Mouse (Mus musculus): ENCODE results near the gene D17H6S53E. TPM values are rescaled to one million over a fixed set of nuclear protein-coding genes. Genes with fewer than 3 reads are reported as not detected.
A peak's percentile ranks its signal among the peaks of the same experiment; 100 is the strongest.

The D17H6S53E gene
- total and polyA plus RNA-seq, 2 experiments from 2014 or later, result 17.3 to 22.3 TPM

DNA sequence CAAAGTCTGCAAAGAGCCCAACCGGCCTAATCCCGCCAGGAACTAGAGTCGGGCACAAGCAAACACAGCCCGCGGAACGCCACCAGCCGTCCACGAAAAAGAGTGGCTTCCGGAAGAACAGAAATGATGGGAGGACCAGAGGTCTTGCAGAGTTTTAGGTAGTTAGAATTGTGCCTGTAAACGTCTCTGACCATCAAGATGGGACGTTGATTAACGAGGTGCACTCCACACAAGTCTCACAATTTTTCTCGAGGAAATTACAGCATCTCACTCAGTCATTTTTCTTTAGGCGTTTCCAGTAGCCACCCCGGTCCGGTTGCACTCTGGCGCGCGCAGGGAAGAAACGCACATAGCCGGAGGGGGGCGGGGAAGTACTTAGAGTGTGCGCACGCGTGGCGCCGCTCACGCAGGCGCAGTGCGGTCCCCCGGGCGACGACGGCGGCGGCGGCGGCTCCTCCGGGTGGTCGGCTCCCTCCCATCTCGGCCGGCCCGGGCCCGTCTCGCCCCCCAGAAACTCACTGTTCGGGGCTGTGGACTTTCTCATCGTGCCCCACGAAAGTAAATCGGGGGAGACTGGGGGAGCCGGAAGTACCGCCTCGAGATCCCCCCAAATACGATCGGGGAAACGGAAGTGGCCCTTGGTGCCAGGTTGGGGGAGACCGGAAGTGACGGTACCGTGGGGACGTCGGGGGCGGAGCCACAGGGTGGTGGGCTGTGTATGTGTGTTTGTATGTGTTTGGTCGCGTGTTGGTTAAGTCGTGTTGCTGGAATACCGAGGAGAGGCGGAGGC lies 8.8 kb downstream of the D17H6S53E start, which contains the start of gene Bag6:
Gene Bag6 (plus strand): TSS at position 378 of the 790 bp plus-strand sequence.
- DNase-seq (ENCODE audit: low spot score) (peak; percentile 95), ATAC-seq (ENCODE audit: insufficient read depth, low read depth) (peak; percentile 95)
- WGBS, result under 1% methylated on average over 66 of the region's 66 CpGs
- peak; percentile 95 for TF ChIP-seq EP300 (IDR thresholded peaks at IDR 0.05; ENCODE audit: low read depth)
- TF ChIP-seq CTCF (IDR thresholded peaks at IDR 0.05; ENCODE audit: low read depth), result no peak
- Histone ChIP-seq H3K27ac (ENCODE audit: low read depth) (peak within 1 kb of the TSS; percentile 96), H3K27me3 (ENCODE audit: control insufficient read depth, insufficient read depth, low read length) (no peaks in the 10 kb centered on the region), H3K4me3 (ENCODE audit: low read depth, low read length) (peak within 1 kb of the TSS; percentile 84), H3K36me3 (replicated peaks; ENCODE audit: control insufficient read depth, insufficient read depth, low read length) (peaks cover 23% of the 10 kb centered on the region), H3K4me1 (ENCODE audit: control insufficient read depth, insufficient read depth) (no peaks in the 10 kb centered on the region; the same call in 1 of the 2 replicates), H3K4me2 (ENCODE audit: low read depth, low read length) (peak within 1 kb of the TSS; percentile 77), H3K9me3 (replicated peaks; ENCODE audit: control insufficient read depth, low read length) (no peaks in the 10 kb centered on the region), H3K9ac (replicated peaks; ENCODE audit: low read depth, low read length) (peak within 1 kb of the TSS; percentile 80)

DNA sequence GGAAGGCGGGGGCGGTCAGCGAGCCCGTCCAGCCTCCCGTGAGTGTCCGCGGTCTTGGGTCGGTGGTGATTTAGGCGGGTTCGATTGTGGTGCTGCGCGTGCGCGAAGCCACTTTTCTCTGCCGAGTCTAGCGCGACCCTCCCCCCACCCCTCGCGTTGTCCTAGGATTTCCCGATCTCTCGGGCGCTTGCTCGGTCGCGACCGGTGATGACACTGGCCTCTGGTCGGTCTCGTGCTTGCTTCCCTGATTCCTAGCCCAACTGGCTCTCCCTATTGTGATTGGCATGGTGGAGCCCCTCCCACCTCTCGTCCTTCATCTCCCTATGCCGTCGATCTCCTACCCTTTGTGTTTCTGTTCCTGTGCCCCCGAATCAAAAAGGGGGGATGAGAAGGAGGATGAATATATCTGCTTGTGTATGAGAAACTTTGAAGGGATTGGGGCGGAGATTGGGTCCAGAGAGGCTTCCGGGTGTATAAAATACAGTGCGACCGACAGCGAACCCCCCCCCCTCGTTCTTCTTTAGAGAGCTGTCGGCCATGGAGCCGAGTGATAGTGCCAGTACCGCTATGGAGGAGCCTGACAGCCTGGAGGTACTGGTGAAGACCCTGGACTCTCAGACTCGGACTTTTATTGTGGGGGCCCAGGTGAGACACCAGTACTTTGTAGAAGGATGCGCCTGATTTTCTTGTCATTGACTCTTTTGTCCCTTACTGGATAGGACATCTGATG lies 9.6 kb downstream of the D17H6S53E start:
- Histone ChIP-seq H3K4me2 (ENCODE audit: low read depth, low read length) (peak overlapping the region; percentile 77), H3K27me3 (ENCODE audit: control insufficient read depth, insufficient read depth, low read length) (no peaks in the 10 kb centered on the region), H3K4me3 (ENCODE audit: low read depth, low read length) (peak overlapping the region; percentile 84), H3K4me1 (ENCODE audit: control insufficient read depth, insufficient read depth) (no peaks in the 10 kb centered on the region; the same call in 1 of the 2 replicates), H3K36me3 (replicated peaks; ENCODE audit: control insufficient read depth, insufficient read depth, low read length) (peaks cover 26% of the 10 kb centered on the region), H3K27ac (ENCODE audit: low read depth) (peak overlapping the region; percentile 96), H3K9ac (replicated peaks; ENCODE audit: low read depth, low read length) (peak overlapping the region; percentile 80), H3K9me3 (replicated peaks; ENCODE audit: control insufficient read depth, low read length) (no peaks in the 10 kb centered on the region)
- DNase-seq (ENCODE audit: low spot score), result peak; percentile 83
- WGBS, result under 1% methylated on average over 42 of the region's 43 CpGs
- ATAC-seq (ENCODE audit: insufficient read depth, low read depth), result peak; percentile 45
- TF ChIP-seq EP300 (IDR thresholded peaks at IDR 0.05; ENCODE audit: low read depth) (no peak; the same call in 1 of the 2 replicates), CTCF (IDR thresholded peaks at IDR 0.05; ENCODE audit: low read depth) (no peak)

DNA sequence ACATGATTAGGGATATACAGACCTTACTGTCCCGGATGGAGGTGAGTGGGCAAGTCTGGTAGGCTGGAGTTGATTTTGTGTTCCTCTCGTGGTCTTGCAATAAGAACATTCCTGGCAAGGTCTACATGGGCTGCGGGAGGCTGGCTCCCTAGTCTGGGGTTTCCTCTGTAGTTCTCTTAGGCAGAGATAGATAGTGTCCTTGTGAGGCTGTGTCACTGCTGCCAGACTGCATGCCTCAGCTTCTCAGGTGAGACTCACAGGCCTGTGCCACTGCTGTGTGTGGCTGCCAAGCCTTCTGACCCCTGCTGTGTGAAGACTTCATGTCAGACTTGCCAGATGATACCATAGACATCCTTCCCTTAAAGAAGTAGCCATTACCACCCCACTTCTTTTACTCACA lies 13.1 kb downstream of the D17H6S53E start:
- Histone ChIP-seq H3K27me3 (ENCODE audit: control insufficient read depth, insufficient read depth, low read length) (no peaks in the 10 kb centered on the region), H3K9ac (replicated peaks; ENCODE audit: low read depth, low read length) (no peak overlapping the region), H3K36me3 (replicated peaks; ENCODE audit: control insufficient read depth, insufficient read depth, low read length) (peaks cover 61% of the 10 kb centered on the region), H3K4me1 (ENCODE audit: control insufficient read depth, insufficient read depth) (no peaks in the 10 kb centered on the region; the same call in 1 of the 2 replicates), H3K27ac (ENCODE audit: low read depth) (no peak overlapping the region), H3K9me3 (replicated peaks; ENCODE audit: control insufficient read depth, low read length) (no peaks in the 10 kb centered on the region), H3K4me3 (ENCODE audit: low read depth, low read length) (no peak overlapping the region), H3K4me2 (ENCODE audit: low read depth, low read length) (no peak overlapping the region)
- no peak for DNase-seq (ENCODE audit: low spot score)
- 86% methylated on average over 3 of the region's 3 CpGs for WGBS
- no peak for ATAC-seq (ENCODE audit: insufficient read depth, low read depth)
- no peak for TF ChIP-seq CTCF (IDR thresholded peaks at IDR 0.05; ENCODE audit: low read depth)
- no peak for TF ChIP-seq EP300 (IDR thresholded peaks at IDR 0.05; ENCODE audit: low read depth)

DNA sequence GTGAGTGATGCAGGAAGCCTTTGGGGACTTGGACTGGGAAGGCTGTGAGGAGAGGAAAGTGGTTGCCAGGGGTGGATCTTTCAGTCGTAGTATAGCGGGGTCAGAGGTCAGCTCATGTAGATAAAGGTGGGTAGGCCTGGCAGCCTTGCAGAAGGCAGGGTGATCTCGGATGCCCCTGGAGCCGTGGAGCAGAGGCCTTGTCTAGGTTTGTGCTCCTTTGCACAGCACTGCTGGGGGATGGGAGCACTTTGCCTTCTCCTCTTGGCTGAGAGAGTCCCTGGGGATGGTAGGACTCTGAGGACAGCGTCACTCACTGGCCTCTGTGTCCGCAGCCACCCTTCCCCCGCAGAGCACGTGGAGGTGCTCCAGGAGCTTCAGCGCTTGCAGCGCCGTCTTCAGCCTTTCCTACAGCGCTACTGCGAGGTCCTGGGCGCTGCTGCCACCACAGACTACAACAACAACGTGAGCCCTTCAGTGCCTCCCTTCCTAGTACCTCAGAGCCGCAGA lies 14.4 kb downstream of the D17H6S53E start:
- H3K4me3 ChIP-seq (ENCODE audit: low read depth, low read length), result no peak overlapping the region
- H3K4me1 ChIP-seq (ENCODE audit: control insufficient read depth, insufficient read depth), result no peaks in the 10 kb centered on the region; the same call in 1 of the 2 replicates
- H3K27ac ChIP-seq (ENCODE audit: low read depth), result no peak overlapping the region
- H3K9me3 ChIP-seq (replicated peaks; ENCODE audit: control insufficient read depth, low read length), result no peaks in the 10 kb centered on the region
- no peaks in the 10 kb centered on the region for H3K27me3 ChIP-seq (ENCODE audit: control insufficient read depth, insufficient read depth, low read length)
- no peak overlapping the region for H3K4me2 ChIP-seq (ENCODE audit: low read depth, low read length)
- no peak for ATAC-seq (ENCODE audit: insufficient read depth, low read depth)
- no peak for DNase-seq (ENCODE audit: low spot score)
- no peak overlapping the region for H3K9ac ChIP-seq (replicated peaks; ENCODE audit: low read depth, low read length)
- 77% methylated on average over 16 of the region's 16 CpGs for WGBS
- TF ChIP-seq EP300 (IDR thresholded peaks at IDR 0.05; ENCODE audit: low read depth) (no peak), CTCF (IDR thresholded peaks at IDR 0.05; ENCODE audit: low read depth) (no peak)
- peaks cover 74% of the 10 kb centered on the region for H3K36me3 ChIP-seq (replicated peaks; ENCODE audit: control insufficient read depth, insufficient read depth, low read length)

DNA sequence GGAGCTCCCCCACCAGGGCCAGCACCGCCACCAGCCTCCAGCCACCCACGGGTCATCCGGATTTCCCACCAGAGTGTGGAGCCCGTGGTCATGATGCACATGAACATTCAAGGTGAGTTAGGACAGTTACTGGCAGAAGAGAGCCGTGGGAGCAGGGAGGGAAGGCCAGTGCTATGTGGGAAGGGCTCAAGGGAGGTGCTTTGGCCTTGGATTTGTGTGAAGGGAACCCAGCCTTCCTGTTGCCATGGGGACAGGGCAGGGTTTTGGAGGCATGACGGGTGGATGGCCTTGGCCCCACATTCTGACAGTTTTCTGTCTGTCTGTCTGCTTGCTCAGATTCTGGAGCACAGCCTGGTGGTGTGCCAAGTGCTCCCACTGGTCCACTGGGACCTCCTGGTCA lies 15.8 kb downstream of the D17H6S53E start:
- ATAC-seq (ENCODE audit: insufficient read depth, low read depth) (no peak), DNase-seq (ENCODE audit: low spot score) (no peak)
- 84% methylated on average over 6 of the region's 6 CpGs for WGBS
- H3K27ac ChIP-seq (ENCODE audit: low read depth), result no peak overlapping the region
- no peak for TF ChIP-seq EP300 (IDR thresholded peaks at IDR 0.05; ENCODE audit: low read depth)
- TF ChIP-seq CTCF (IDR thresholded peaks at IDR 0.05; ENCODE audit: low read depth), result no peak
- no peaks in the 10 kb centered on the region; the same call in 1 of the 2 replicates for H3K4me1 ChIP-seq (ENCODE audit: control insufficient read depth, insufficient read depth)
- no peak overlapping the region for H3K9ac ChIP-seq (replicated peaks; ENCODE audit: low read depth, low read length)
- H3K36me3 ChIP-seq (replicated peaks; ENCODE audit: control insufficient read depth, insufficient read depth, low read length), result peaks cover 88% of the 10 kb centered on the region
- no peak overlapping the region for H3K4me3 ChIP-seq (ENCODE audit: low read depth, low read length)
- no peaks in the 10 kb centered on the region for H3K27me3 ChIP-seq (ENCODE audit: control insufficient read depth, insufficient read depth, low read length)
- no peaks in the 10 kb centered on the region for H3K9me3 ChIP-seq (replicated peaks; ENCODE audit: control insufficient read depth, low read length)
- no peak overlapping the region for H3K4me2 ChIP-seq (ENCODE audit: low read depth, low read length)

Measured in heart, postnatal 0 days (tissue).